Mouse (Mus musculus) forebrain, postnatal 0 days (tissue): ENCODE measurements around the gene Hyal3. TPM values are rescaled to one million over a fixed set of nuclear protein-coding genes. Genes with fewer than 3 reads are reported as not detected.

Experiments used
- ATAC-seq: fragments of 200-750 bp; cut with Nextera tagmentation; 2 replicates; pipeline ENCODE4 v1.8.0; 2017; ENCODE audit warnings: mild to moderate bottlenecking, moderate library complexity
- DNase-seq: peaks from one replicate; pipeline ENCODE4 v3.0.0-alpha.2; 2015
- H3K27ac ChIP-seq: fragments of 300-500 bp; sonication (generic); 2 replicates; pipeline ENCODE4 v1.5.1; 2014; ENCODE audit warnings: low read depth, mild to moderate bottlenecking, antibody characterized with exemption, low read length, moderate library complexity, mixed read lengths
- H3K27me3 ChIP-seq: fragments of 300-500 bp; sonication (generic); 2 replicates; pipeline ENCODE4 v1.6.1; 2014; ENCODE audit warnings: mild to moderate bottlenecking, low read length, mixed read lengths; ENCODE audit not compliant: insufficient read depth
- H3K36me3 ChIP-seq: fragments of 300-500 bp; sonication (generic); 2 replicates; pipeline ENCODE4 v1.6.1; 2014; ENCODE audit warnings: mild to moderate bottlenecking, moderate library complexity; ENCODE audit not compliant: insufficient read depth
- H3K4me1 ChIP-seq: fragments of 300-500 bp; sonication (generic); 2 replicates; pipeline ENCODE4 v1.6.1; 2014; ENCODE audit warnings: antibody characterized with exemption; ENCODE audit not compliant: insufficient read depth
- H3K4me2 ChIP-seq: fragments of 300-500 bp; sonication (generic); 2 replicates; pipeline ENCODE4 v1.6.1; 2014; ENCODE audit warnings: low read depth, mild to moderate bottlenecking, moderate library complexity
- H3K4me3 ChIP-seq: fragments of 300-500 bp; sonication (generic); 2 replicates; pipeline ENCODE4 v1.5.1; 2014; ENCODE audit warnings: low read depth, low read length, mixed read lengths
- H3K9ac ChIP-seq: fragments of 300-500 bp; sonication (generic); 2 replicates; pipeline ENCODE4 v1.6.1; 2014; ENCODE audit warnings: mild to moderate bottlenecking
- H3K9me3 ChIP-seq: fragments of 300-500 bp; sonication (generic); 2 replicates; pipeline ENCODE4 v1.6.1; 2016; ENCODE audit warnings: low read length
- CTCF ChIP-seq: sonication (generic); IDR thresholded peaks from 2 replicates; pipeline ENCODE4 v1.5.1; 2016; ENCODE audit warnings: antibody characterized with exemption, control low read depth, low read depth
- WGBS: fragments of 180-500 bp; shearing (Covaris S2); extraction: QIAGEN DNeasy Blood & Tissue Kit; methylation state at CpG from one replicate; pipeline ENCODE4 v1.1.7; 2014; 5-methylcytosine and 5-hydroxymethylcytosine counted together
- polyA plus RNA-seq: library from polyadenylated mRNA; unstranded; fragments of >200 nt; fragmentation: Nextera tagmentation; extraction: Ambion mirVana; gene quantifications from 2 replicates; pipeline ENCODE4 v1.2.1, GENCODE M21; 2015
- total RNA-seq: library from RNA; depleted of rRNA; stranded (reverse); fragments of >200 nt; gene quantifications from 2 replicates; pipeline ENCODE4 v1.2.3, GENCODE M21; 2014

The Hyal3 gene
- total and polyA plus RNA-seq, 2 experiments from 2014 or later: 1.00 to 1.5 TPM

DNA sequence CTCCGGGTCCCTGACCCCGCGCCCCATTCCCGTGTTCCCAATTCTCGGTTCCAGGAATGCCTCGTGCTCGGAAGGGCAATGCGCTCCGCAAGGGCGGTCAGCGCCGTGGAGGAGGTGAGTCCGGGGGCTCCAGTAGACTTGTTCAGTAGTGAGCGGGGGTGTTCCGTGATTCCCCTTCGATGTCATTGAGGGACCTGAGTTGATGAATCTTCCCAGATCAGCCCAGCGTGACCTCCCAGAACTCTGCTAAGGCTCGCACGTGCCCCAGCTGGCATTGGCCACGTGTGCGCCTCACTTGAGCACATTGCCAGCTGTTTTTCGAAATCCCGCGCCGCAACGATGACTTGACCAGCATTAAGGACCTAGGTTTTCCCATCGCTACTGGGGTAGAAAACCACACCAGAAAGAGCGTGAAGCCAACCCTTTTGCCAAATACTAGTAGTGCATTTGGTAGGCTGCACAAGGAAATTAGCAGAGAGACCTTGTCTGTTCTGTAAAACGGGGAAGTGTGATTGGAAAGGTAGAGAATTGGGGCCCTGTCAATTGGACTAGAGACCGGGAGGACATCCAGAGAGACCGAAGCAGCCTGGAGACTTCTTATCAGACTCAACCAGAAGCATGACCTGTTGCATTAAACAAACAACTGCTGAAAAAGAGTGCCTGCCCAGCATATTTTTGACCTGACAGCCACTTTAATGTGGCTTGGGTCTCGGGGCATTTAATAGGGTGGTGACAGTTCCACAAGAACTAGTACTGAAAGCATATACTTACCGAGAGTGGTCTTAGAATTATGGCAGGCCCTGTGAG is 7.4 kb downstream of the Hyal3 start:
- peak overlapping the region; percentile 52 for H3K9ac ChIP-seq
- no peaks in the 10 kb centered on the region for H3K9me3 ChIP-seq
- H3K36me3 ChIP-seq: peaks cover 30% of the 10 kb centered on the region
- ATAC-seq (peak; percentile 19), DNase-seq (no peak)
- H3K4me3 ChIP-seq: peak overlapping the region; percentile 70
- peak overlapping the region; percentile 74 for H3K4me2 ChIP-seq
- peaks cover 6% of the 10 kb centered on the region; the same call in 1 of the 2 replicates for H3K4me1 ChIP-seq
- TF ChIP-seq CTCF: no peak
- H3K27me3 ChIP-seq: no peaks in the 10 kb centered on the region
- no peak overlapping the region for H3K27ac ChIP-seq
- WGBS: 7% methylated on average over 33 of the region's 33 CpGs

DNA sequence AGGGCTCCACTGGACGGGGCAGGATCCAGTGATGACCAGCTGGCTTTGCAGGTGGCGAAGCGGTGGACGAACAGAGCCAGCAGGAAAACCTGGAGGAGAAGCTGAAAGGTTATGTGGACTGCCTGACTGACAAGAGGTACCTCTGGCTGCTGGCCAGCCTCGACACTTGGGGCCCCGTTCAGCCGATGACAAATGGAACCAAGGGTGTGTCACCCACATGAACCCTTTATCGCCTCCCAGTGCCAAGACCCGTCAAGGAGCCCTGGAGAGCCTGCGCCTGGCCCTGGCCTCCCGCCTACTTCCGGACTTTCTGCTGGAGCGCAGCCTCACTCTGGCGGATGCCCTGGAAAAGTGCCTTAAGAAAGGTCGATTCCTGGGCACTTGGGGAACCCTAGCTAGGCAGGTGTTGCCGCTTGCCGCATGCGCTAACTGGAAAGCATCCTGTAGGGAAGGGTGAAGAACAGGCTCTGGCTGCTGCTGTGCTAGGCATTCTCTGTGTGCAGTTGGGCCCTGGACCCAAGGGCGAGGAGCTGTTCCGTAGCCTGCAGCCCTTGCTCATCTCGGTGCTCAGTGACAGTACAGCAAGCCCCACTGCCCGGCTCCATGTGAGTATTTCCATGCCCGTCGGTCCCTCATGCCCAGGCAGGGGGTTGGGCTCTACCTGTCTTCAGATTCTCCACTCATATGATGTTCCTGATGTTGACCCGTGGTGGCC is 9.6 kb downstream of the Hyal3 start:
- ATAC-seq: no peak
- TF ChIP-seq CTCF: no peak

DNA sequence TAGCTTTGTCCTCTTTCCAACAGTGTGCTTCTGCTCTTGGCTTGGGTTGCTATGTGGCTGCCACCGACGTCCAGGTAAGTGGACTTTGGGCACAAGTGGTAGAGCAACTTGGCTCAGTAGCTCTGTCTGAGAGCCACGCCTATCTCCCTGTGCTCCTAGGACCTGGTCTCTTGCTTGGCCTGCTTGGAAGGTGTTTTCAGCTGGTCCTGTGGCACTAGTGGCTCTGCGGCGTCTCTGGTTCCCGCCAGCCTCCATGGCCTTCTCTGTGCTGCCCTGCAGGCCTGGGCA is 10.1 kb downstream of the Hyal3 start:
- no peak for TF ChIP-seq CTCF
- H3K9me3 ChIP-seq: no peaks in the 10 kb centered on the region
- peaks cover 6% of the 10 kb centered on the region; the same call in 1 of the 2 replicates for H3K4me1 ChIP-seq
- no peak for ATAC-seq
- peaks cover 42% of the 10 kb centered on the region for H3K36me3 ChIP-seq
- no peak overlapping the region for H3K27ac ChIP-seq
- WGBS: 98% methylated on average over 6 of the region's 6 CpGs
- DNase-seq: no peak
- no peaks in the 10 kb centered on the region for H3K27me3 ChIP-seq
- no peak overlapping the region for H3K4me2 ChIP-seq
- no peak overlapping the region for H3K4me3 ChIP-seq
- no peak overlapping the region for H3K9ac ChIP-seq

More for the DNA sequence above, 9.6 kb downstream of the Hyal3 start:
- peaks cover 6% of the 10 kb centered on the region; the same call in 1 of the 2 replicates for H3K4me1 ChIP-seq
- no peak overlapping the region for H3K27ac ChIP-seq
- H3K9me3 ChIP-seq: no peaks in the 10 kb centered on the region
- no peak overlapping the region for H3K4me3 ChIP-seq
- no peak for DNase-seq
- peaks cover 42% of the 10 kb centered on the region for H3K36me3 ChIP-seq
- H3K27me3 ChIP-seq: no peaks in the 10 kb centered on the region
- no peak overlapping the region for H3K9ac ChIP-seq
- H3K4me2 ChIP-seq: no peak overlapping the region
- 88% methylated on average over 25 of the region's 25 CpGs for WGBS

DNA sequence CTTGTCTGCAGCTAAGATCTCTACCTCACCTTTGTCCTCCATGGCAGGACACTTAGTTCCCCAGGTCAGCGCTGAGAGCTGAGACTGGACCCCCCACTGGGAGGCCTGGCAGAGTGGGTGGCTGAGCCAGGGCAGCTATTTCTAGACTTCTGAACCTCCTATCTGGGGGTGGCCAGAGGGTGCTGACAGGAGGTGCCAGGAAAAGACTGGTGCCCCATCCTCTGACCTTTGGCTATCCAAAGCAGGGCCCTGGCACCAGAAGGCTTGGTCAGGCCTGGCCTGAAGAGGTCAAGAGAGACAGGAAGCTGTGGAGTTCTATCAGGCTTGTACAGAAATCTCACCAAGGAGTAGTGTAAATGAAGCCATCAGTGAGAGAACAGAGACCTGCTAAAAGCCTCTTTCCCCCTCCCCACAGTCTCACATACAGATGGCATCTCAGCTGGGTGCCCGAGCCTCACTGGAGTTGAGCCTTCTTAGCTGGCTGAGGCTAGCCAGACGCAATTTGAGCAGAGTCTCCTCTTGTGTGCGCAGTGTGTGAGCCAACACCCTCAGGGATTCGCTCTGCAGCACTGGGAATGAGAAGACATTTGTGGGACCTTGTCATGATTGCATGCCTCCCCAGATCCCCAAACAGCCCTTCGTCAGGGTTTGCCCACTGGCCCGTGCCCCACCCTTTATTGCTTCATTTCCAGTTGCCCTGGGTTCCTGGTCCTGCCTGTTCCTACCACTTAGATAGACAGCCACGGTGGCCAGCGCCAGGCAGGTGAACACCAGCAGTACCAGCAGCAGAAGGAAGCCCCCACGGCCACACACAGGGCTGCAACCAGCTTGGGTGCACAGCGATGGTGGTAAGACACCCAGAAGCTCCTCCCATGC is 12.7 kb downstream of the Hyal3 start:
- ATAC-seq: peak; percentile 64
- Histone ChIP-seq H3K9me3 (no peaks in the 10 kb centered on the region), H3K36me3 (peaks cover 42% of the 10 kb centered on the region), H3K9ac (no peak overlapping the region), H3K27me3 (no peaks in the 10 kb centered on the region), H3K4me2 (no peak overlapping the region), H3K27ac (no peak overlapping the region), H3K4me3 (no peak overlapping the region), H3K4me1 (peaks cover 2% of the 10 kb centered on the region; the same call in 1 of the 2 replicates)
- peak; percentile 31 for DNase-seq
- no peak for TF ChIP-seq CTCF
- 78% methylated on average over 11 of the region's 11 CpGs for WGBS

GRCm38 (mm10) chr9:107594281-107595062 is 13.9 kb downstream of the Hyal3 start:
- no peak for DNase-seq
- Histone ChIP-seq H3K27ac (no peak overlapping the region), H3K9me3 (no peaks in the 10 kb centered on the region), H3K4me2 (no peak overlapping the region), H3K4me3 (no peak overlapping the region), H3K27me3 (no peaks in the 10 kb centered on the region), H3K9ac (no peak overlapping the region), H3K36me3 (peaks cover 42% of the 10 kb centered on the region), H3K4me1 (no peaks in the 10 kb centered on the region)
- 74% methylated on average over 8 of the region's 8 CpGs for WGBS
- TF ChIP-seq CTCF: no peak
- ATAC-seq: no peak
